Mouse (Mus musculus): Measurements from ENCODE around the gene Riok2. TPM values are rescaled to one million over a fixed set of nuclear protein-coding genes. Genes with fewer than 3 reads are reported as not detected.

Gene Riok2
- polyA plus RNA-seq, 1 experiment from 2014 or later: 28.8 TPM

DNA sequence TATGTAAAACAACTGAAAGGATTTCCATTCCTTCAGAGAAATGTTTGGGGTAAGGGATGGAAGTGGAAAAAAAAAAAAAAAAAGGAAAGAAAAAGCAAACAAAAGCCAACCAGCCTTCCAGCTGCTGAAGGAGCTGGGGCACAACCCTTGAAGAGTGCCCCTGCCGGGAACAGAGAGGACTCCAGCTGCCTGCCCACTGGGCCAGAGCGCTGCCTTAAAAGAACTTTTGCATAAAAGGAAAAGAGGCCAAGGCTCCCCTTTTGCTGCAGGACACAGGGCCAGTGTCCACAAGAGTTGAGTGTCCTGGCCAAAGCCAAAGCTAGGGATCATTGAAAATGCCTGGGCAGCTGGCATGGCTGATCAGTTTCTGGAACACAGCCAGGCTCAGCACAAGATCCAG, 35.5 kb downstream of the Riok2 start:
- H3K36me3 ChIP-seq: no peaks in the 10 kb centered on the region
- no peak overlapping the region for H3K9ac ChIP-seq
- no peak overlapping the region for H3K4me2 ChIP-seq (replicated peaks)
- peak overlapping the region; percentile 61; the same call in 1 of the 2 replicates for H3K27ac ChIP-seq
- 13% methylated on average over 2 of the region's 2 CpGs for WGBS
- H3K4me1 ChIP-seq: peaks cover 38% of the 10 kb centered on the region
- no peak overlapping the region for H3K4me3 ChIP-seq
- H3K27me3 ChIP-seq: no peaks in the 10 kb centered on the region
- ATAC-seq (ENCODE audit: low FRiP score, low read depth): 0 out of 2 replicates have a peak, but pooled peaks have one; percentile 38
- no peaks in the 10 kb centered on the region for H3K9me3 ChIP-seq

DNA sequence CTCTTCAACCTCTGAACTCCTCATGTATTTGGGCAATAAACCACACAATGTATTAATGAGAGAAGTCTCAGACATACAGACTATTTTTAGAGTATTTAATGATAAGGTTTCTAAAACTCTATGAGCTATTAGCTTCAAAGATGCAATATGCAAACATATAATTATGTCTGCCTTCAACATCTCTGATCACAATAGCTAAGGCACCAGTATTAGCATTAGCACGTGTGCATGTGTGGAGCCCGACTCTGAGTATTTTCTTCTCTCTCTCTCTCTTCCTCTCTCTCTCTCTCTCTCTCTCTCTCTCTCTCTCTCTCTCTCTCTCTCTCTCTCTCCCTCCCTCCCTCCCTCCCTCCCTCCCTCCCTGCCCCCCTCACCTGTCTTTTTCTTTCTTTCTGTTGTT, 37.3 kb downstream of the Riok2 start:
- no peak overlapping the region for H3K27ac ChIP-seq
- no peaks in the 10 kb centered on the region for H3K36me3 ChIP-seq
- ATAC-seq (ENCODE audit: low FRiP score, low read depth): no peak
- H3K9me3 ChIP-seq: no peaks in the 10 kb centered on the region
- no peak overlapping the region for H3K4me3 ChIP-seq
- no peak overlapping the region for H3K4me2 ChIP-seq (replicated peaks)
- no peaks in the 10 kb centered on the region for H3K27me3 ChIP-seq
- no peak overlapping the region for H3K9ac ChIP-seq
- 60% methylated on average over 2 of the region's 2 CpGs for WGBS
- H3K4me1 ChIP-seq: peaks cover 24% of the 10 kb centered on the region

DNA sequence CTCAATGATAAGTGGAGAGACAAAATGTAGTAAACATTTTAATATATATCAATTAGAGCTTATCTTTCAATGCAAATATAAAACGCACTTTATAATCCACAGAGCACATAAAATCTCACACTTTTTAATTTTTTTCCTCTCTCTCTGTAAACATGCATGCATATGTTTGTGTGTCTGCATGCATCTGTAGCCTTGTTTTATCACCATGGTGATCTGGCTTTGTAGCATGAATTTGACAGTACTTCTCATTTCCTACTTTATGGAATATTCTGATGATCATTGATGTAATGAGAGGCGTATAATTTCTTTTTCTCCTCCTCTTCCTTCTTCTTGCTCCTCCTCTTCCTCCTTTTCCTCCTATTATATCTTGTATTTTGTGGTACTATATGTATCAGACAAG, 38.1 kb downstream of the Riok2 start:
- H3K9ac ChIP-seq: no peak overlapping the region
- H3K27ac ChIP-seq: no peak overlapping the region
- no peak for ATAC-seq (ENCODE audit: low FRiP score, low read depth)
- no peaks in the 10 kb centered on the region for H3K27me3 ChIP-seq
- 94% methylated on average over 2 of the region's 2 CpGs for WGBS
- no peak overlapping the region for H3K4me3 ChIP-seq
- H3K4me2 ChIP-seq (replicated peaks): no peak overlapping the region
- no peaks in the 10 kb centered on the region for H3K9me3 ChIP-seq
- no peaks in the 10 kb centered on the region for H3K36me3 ChIP-seq
- H3K4me1 ChIP-seq: peaks cover 22% of the 10 kb centered on the region

DNA sequence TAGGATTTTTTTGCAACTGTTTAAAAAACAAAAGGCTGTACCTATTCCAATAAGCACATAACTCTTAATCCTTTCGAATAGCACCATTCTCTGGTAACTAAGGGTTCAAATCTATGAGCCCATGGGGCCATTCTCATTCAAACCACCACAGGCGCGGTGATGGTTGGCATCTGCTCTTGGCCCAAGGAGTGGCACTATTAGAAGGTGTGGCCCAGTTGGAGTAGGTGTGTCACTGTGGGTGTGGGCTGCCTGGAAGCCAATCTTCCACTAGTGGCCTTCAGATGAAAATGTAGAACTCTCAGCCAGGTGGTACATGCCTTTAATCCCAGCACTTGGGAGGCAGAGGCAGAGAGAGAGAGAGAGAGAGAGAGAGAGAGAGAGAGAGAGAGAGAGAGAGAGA, 40.1 kb downstream of the Riok2 start:
- H3K4me1 ChIP-seq: peaks cover 11% of the 10 kb centered on the region
- WGBS: 97% methylated on average over 3 of the region's 3 CpGs
- ATAC-seq (ENCODE audit: low FRiP score, low read depth): no peak
- no peaks in the 10 kb centered on the region for H3K36me3 ChIP-seq
- H3K4me2 ChIP-seq (replicated peaks): no peak overlapping the region
- no peaks in the 10 kb centered on the region for H3K9me3 ChIP-seq
- no peak overlapping the region for H3K4me3 ChIP-seq
- no peak overlapping the region for H3K27ac ChIP-seq
- H3K9ac ChIP-seq: no peak overlapping the region
- no peaks in the 10 kb centered on the region for H3K27me3 ChIP-seq

DNA sequence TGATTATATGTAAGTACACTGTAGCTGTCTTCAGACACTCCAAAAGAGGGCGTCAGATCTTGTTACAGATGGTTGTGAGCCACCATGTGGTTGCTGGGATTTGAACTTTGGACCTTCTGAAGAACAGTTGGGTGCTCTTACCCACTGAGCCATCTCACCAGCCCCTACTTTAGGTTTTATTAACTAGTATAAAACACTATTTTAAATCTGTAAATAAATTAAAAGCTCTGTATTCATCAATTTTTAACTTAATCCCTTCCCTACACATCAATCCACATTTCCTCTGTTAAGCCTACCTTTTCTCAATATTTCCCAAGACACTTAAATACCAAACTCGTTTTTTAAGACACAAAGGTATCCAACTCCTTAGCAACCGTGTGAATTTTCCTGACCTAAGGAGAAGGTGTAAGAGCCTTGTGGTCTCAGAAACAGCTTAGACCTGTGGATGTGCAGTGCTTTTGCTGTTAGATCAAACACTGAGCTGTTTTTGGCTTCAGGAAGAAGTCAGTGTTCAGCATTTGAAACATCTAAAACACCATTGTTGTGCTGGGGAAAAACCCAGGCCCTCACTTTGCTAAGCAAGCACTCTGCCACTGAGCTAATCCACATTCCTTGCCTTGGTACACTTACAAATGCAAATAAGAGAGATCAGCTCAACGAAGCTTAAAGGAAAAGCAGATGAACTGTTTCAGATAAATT, 50.6 kb downstream of the Riok2 start:
- Histone ChIP-seq H3K27me3 (no peaks in the 10 kb centered on the region), H3K9me3 (no peaks in the 10 kb centered on the region), H3K4me3 (no peak overlapping the region), H3K4me1 (0 out of 2 replicates have a peak, but pooled peaks cover 5% of the 10 kb centered on the region), H3K36me3 (no peaks in the 10 kb centered on the region), H3K27ac (no peak overlapping the region), H3K9ac (no peak overlapping the region), H3K4me2 (replicated peaks) (no peak overlapping the region)
- ATAC-seq (ENCODE audit: low FRiP score, low read depth): no peak
- 45% methylated on average over 4 of the region's 4 CpGs for WGBS

DNA sequence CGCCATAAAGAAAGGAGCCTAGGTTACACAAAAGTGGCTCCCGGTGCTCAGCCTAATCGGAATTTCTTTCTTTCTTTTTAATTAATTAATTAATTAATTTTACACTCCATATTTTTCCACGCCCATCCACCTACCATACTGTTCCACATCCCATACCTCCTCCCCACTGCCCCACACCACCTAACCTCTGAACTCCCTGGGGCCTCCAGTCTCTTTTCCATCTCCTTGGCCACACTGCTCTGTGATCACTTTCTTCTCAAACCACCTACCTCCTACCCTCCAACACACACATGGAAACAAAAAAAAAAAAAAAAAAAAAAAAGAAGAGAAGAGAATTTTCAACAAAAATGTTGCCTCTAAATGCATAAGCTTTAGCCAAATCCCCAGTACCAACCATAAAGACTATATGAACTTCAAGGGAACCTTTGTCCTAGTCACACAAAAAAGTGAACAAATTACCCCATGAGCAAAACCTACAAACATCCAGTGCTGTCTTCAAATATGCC, 51.3 kb downstream of the Riok2 start:
- H3K27ac ChIP-seq: no peak overlapping the region
- H3K36me3 ChIP-seq: no peaks in the 10 kb centered on the region
- H3K9me3 ChIP-seq: no peaks in the 10 kb centered on the region
- 75% methylated on average over 4 of the region's 4 CpGs for WGBS
- H3K4me1 ChIP-seq: 0 out of 2 replicates have a peak, but pooled peaks cover 5% of the 10 kb centered on the region
- no peaks in the 10 kb centered on the region for H3K27me3 ChIP-seq
- H3K4me3 ChIP-seq: no peak overlapping the region
- no peak overlapping the region for H3K4me2 ChIP-seq (replicated peaks)
- no peak for ATAC-seq (ENCODE audit: low FRiP score, low read depth)
- H3K9ac ChIP-seq: no peak overlapping the region

DNA sequence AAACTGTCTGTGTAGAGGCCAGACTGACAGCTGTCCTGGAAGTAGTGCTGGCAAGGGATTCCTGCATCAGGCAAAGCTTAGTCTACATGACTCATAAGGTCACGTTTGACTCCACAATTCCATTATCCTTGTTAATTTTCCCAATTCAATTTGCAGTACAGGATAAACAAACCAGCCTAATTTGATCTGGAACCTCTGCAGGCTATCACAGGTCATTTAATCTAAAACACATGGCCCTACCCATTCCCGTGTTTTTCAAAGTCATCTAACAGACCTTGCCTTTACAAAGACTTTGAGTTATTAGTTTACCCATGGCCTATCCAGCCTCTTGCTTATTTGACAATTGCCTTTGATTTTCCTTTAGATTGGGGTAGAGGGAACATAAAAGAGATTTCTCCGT, 51.8 kb downstream of the Riok2 start:
- Histone ChIP-seq H3K9ac (no peak overlapping the region), H3K36me3 (no peaks in the 10 kb centered on the region), H3K4me1 (0 out of 2 replicates have a peak, but pooled peaks cover 5% of the 10 kb centered on the region), H3K4me3 (no peak overlapping the region), H3K9me3 (no peaks in the 10 kb centered on the region), H3K27me3 (no peaks in the 10 kb centered on the region), H3K4me2 (replicated peaks) (no peak overlapping the region), H3K27ac (no peak overlapping the region)
- 11% methylated on average over 3 of the region's 3 CpGs for WGBS
- ATAC-seq (ENCODE audit: low FRiP score, low read depth): no peak

DNA sequence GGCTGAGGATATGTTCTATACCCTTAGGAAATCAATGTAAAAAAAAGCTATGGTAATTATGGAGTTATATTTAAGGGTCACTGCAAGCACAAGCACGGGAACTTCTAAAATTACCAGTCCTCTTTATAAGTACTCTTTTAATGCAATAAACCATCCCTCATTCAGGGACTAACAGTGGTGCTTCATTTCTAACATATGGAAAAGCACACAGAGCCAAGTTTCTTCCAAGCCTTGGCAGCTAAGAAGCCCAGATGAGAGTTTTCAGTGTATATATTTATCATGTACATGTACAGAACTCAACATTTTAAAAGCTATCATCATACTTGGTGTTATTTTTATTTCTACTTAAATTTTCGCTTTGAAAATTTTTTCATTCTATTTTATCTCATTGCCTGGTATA, 54.8 kb downstream of the Riok2 start:
- Histone ChIP-seq H3K9me3 (no peaks in the 10 kb centered on the region), H3K4me3 (no peak overlapping the region), H3K9ac (no peak overlapping the region), H3K27ac (no peak overlapping the region), H3K36me3 (no peaks in the 10 kb centered on the region), H3K27me3 (no peaks in the 10 kb centered on the region), H3K4me2 (replicated peaks) (no peak overlapping the region), H3K4me1 (0 out of 2 replicates have a peak, but pooled peaks cover 5% of the 10 kb centered on the region)
- ATAC-seq (ENCODE audit: low FRiP score, low read depth): no peak
- 54% methylated on average over 2 of the region's 2 CpGs for WGBS

DNA sequence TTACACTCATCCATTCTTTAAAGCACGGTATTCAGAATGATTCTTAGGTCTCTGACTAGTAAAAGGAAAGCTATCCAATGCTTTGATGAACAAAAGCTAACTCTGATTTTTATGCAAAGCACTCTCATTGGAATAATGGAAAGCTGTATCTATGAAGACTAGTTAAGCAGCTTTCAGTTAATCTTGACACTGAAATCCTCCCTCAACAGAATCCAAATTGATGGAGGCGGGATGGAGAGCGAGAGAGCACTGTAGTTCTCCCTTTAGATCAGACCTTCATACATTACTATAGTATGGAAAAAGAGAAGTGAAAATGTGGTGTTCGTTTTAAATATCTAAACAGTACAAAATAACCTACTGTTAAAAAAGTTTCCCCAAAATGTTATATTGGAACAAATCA, 59.6 kb downstream of the Riok2 start:
- Histone ChIP-seq H3K4me2 (replicated peaks) (no peak overlapping the region), H3K27ac (no peak overlapping the region), H3K9me3 (no peaks in the 10 kb centered on the region), H3K4me1 (peaks cover 8% of the 10 kb centered on the region), H3K36me3 (no peaks in the 10 kb centered on the region), H3K27me3 (no peaks in the 10 kb centered on the region), H3K9ac (no peak overlapping the region), H3K4me3 (no peak overlapping the region)
- WGBS: 89% methylated on average over 4 of the region's 4 CpGs
- ATAC-seq (ENCODE audit: low FRiP score, low read depth): no peak

DNA sequence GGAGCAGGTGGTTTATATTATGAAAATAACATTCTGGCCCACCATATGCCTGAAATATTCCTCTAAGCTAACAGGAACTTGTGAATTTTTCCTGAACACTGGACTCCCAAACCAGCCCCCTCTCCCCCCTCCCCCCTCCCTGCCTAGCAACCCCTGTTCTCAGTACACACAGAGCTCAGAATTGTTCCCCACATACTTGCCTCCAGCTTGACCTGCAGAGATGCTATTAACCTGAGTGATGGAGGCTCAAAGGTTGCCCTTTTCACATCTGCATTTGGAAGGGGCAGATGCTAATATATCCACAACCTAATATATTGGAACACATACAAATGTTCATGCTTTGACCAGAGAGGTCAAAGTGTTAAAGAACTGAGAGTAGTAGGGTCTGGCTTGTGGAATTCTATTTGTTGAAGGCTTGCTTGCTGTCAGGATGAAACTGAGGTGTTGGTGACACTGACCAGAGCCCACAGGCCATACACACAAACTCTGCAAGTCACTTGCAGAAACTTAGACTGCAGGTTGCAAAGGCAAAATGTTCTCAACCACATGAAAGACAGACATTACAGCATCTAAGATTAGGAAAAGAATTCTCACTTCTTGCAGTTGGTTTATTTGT, 64.6 kb downstream of the Riok2 start:
- Histone ChIP-seq H3K27ac (peak overlapping the region; percentile 52; the same call in 1 of the 2 replicates), H3K4me3 (no peak overlapping the region)
- peak; percentile 87 for ATAC-seq (ENCODE audit: low FRiP score, low read depth)

DNA sequence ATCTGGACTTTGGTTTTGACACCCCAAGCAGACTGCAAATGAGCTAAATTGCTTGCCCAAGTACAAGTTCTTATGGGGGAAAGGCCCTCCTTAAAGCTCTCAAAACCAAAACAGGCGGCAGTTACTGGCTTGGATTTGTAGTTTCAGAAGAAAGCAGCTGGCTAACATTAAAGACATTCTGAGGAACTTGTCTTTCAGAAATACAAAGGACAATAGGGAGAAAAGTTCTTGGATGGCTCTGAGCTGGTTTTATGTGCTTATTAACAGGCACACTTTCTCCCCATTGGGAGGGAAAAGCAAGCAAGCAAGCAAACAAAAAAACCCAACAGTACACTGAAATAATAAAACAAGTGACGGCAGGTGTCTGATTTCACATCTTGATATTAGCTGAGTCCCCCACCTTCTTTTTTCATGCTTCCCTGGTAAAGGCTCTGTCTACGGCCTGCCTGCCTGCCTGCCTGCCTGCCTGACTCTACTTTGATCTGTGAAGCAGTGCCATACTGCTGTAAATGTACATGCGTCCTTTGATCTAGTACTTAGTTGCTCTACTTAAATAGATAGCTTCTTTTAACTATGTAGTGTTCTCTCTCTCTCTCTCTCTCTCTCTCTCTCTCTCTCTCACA, 67.9 kb downstream of the Riok2 start:
- 11% methylated on average over 4 of the region's 4 CpGs for WGBS
- Histone ChIP-seq H3K36me3 (no peaks in the 10 kb centered on the region), H3K4me2 (replicated peaks) (no peak overlapping the region), H3K9me3 (no peaks in the 10 kb centered on the region), H3K4me1 (peaks cover 37% of the 10 kb centered on the region), H3K27me3 (no peaks in the 10 kb centered on the region), H3K4me3 (no peak overlapping the region), H3K27ac (peak overlapping the region; percentile 39; the same call in 1 of the 2 replicates), H3K9ac (no peak overlapping the region)
- ATAC-seq (ENCODE audit: low FRiP score, low read depth): no peak

More for the DNA sequence above, 64.6 kb downstream of the Riok2 start:
- Histone ChIP-seq H3K9me3 (no peaks in the 10 kb centered on the region), H3K27me3 (no peaks in the 10 kb centered on the region), H3K9ac (no peak overlapping the region), H3K4me2 (replicated peaks) (no peak overlapping the region), H3K36me3 (no peaks in the 10 kb centered on the region), H3K4me1 (peaks cover 35% of the 10 kb centered on the region)

DNA sequence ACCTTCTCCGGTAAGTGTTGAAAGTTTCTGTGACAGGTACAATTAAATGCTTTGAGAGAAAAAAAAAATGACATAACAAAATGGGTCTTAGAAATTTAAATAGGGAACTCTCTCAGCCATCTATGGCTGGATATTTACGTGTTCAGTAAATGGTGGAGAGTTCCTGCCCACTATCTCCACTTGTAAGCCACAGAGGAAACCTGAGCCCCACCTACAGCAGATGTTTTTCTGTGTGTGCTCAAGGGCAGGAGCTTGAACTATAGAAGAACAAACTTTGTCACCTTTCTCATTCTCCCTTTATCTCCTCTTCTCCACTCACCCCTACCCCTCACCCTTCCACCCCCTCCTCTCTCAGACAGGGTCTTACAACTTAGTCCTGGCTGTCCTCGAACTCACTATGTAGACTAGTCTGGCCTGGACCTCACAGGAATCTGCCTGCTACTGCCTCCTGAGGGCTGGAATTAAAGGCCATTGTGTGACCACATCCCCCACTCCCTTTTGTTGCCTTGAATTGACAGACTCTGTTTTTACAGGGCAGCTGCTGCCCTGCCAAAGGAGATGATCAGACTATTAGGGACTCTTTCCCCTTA, 70.3 kb downstream of the Riok2 start:
- WGBS: 84% methylated on average over 3 of the region's 3 CpGs
- no peak overlapping the region for H3K9ac ChIP-seq
- H3K4me1 ChIP-seq: peaks cover 41% of the 10 kb centered on the region
- no peak for ATAC-seq (ENCODE audit: low FRiP score, low read depth)
- H3K27me3 ChIP-seq: no peaks in the 10 kb centered on the region
- no peak overlapping the region for H3K4me2 ChIP-seq (replicated peaks)
- no peak overlapping the region for H3K27ac ChIP-seq
- H3K4me3 ChIP-seq: no peak overlapping the region
- no peaks in the 10 kb centered on the region for H3K36me3 ChIP-seq
- H3K9me3 ChIP-seq: no peaks in the 10 kb centered on the region
